14 mouse cellular contexts compared by ENCODE assay signal in the genomic region with DNA sequence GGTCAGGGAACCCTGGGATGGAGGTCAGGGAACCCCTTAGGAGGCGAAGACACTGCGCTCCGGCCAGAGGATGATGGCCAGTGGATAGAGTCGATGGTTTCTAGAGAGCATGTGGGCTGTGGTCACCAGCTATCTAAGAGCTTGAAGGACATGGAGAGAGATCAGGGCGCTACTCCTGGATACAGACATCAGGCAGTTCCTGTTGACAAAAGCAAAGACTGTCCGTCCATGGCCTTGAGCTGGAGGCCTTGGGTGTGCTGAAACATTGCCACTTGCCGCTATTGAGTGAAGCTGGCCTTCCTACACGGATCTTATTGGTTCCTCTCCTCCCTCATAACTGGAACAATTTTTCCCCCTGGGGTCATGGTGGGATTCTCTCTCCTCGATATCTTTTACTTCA. TPM values are rescaled to one million over a fixed set of nuclear protein-coding genes. Genes with fewer than 3 reads are reported as not detected.
DNase-seq lines count a peak whose midpoint lies in the region.
"Had no signal": no experiment of that assay in that cellular context is flagged by ENCODE, and none has a peak within 500 bp of the region (broad histone marks: within the 10 kb centered on the region; RNA-seq: fewer than 3 reads in every experiment).

No protein-coding gene starts in this region.

- peak; percentile 68 to 79 for DNase-seq in adrenal gland, adult (ENCODE audit: inconsistent age in 2 of 2, low spot score in 1 of 2)
- no peak for DNase-seq in adrenal gland, adult 18-20 months (ENCODE audit: low spot score in 2 of 2)
- DNase-seq in ovary, postnatal 36 days (ENCODE audit: low spot score) = peak; percentile 59
- DNase-seq in ovary, postnatal 10 days (ENCODE audit: low spot score) = no peak
- DNase-seq in testis, postnatal 10 days (ENCODE audit: low spot score) = peak; percentile 56
- DNase-seq in layer of hippocampus, postnatal 36 days = no peak
- DNase-seq in left cerebral cortex, adult 18-20 months (ENCODE audit: low spot score in 2 of 2) = no peak
- DNase-seq: B cell, adult 2 months; cerebellum, adult 2 months; cerebellum, postnatal 10 days; forebrain, postnatal 0 days; gastrocnemius, postnatal 36 days; heart, adult 11 months; heart, postnatal 36 days had no signal

RNA-seq across cellular contexts. Expression of a gene that starts 6.7 kb away (rescaled TPM):
- 1 to 10 TPM; 7.3 to 7.7 TPM for total RNA-seq in adrenal gland, adult 18-20 months (2021)
- total RNA-seq in layer of hippocampus, postnatal 36 days (2021) = 10 to 100 TPM; 26.1 to 28.1 TPM
- total RNA-seq in left cerebral cortex, adult 18-20 months (2021) = 1 to 10 TPM; 4.9 to 5.6 TPM

RNA-seq across cellular contexts. Expression of a gene that starts 26.1 kb away (rescaled TPM):
- 10 to 100 TPM; 28.5 to 36.1 TPM for total RNA-seq in adrenal gland, adult 18-20 months (2021)
- 10 to 100 TPM; 26.4 to 32.1 TPM for total RNA-seq in layer of hippocampus, postnatal 36 days (2021)
- total RNA-seq in left cerebral cortex, adult 18-20 months (2021) = 10 to 100 TPM; 25.9 to 27.0 TPM

Comparison
In these comparisons a context has a peak if more than half of its experiments do, and no peak if none do; other contexts are left out.
1. DNase-seq: peak in adrenal gland, adult (2 of 2), ovary, postnatal 36 days (single experiment) and testis, postnatal 10 days (single experiment); none in adrenal gland, adult 18-20 months (0 of 2), ovary, postnatal 10 days (single experiment), layer of hippocampus, postnatal 36 days (0 of 2) and left cerebral cortex, adult 18-20 months (0 of 2).